Mouse (Mus musculus) myocyte (in vitro differentiated cells): Measurements from ENCODE around the gene Dnmt3a. TPM values are rescaled to one million over a fixed set of nuclear protein-coding genes. Genes with fewer than 3 reads are reported as not detected.

ENCODE experiments used
- H3K27me3 ChIP-seq: one replicate; pipeline ENCODE4 v1.6.1; 2011; ENCODE audit not compliant: control insufficient read depth, insufficient read depth, insufficient read length
- H3K36me3 ChIP-seq: one replicate; pipeline ENCODE4 v1.6.1; 2011; ENCODE audit not compliant: control insufficient read depth, insufficient read depth
- H3K4me2 ChIP-seq: one replicate; pipeline ENCODE4 v1.6.1; 2011; ENCODE audit warnings: low read depth, control low read depth
- H3K4me3 ChIP-seq: one replicate; pipeline ENCODE4 v1.5.1; 2011; ENCODE audit warnings: mild to moderate bottlenecking, control low read depth, moderate library complexity
- H3K79me2 ChIP-seq: one replicate; pipeline ENCODE4 v1.6.1; 2011; ENCODE audit not compliant: control insufficient read depth, insufficient read depth
- H3ac ChIP-seq: one replicate; pipeline ENCODE4 v1.6.1; 2011; ENCODE audit not compliant: control insufficient read depth, insufficient read length
- CEBPB ChIP-seq: IDR thresholded peaks from 2 replicates; pipeline ENCODE4 v1.6.1; 2011; ENCODE audit warnings: mild to moderate bottlenecking, moderate library complexity; ENCODE audit not compliant: poor library complexity, insufficient read depth, severe bottlenecking
- E2F4 ChIP-seq: IDR thresholded peaks from one replicate; pipeline ENCODE4 v1.6.1; 2011; ENCODE audit warnings: mild to moderate bottlenecking, control low read depth, moderate library complexity; ENCODE audit not compliant: insufficient read depth
- MAX ChIP-seq: IDR thresholded peaks from one replicate; pipeline ENCODE4 v1.6.1; 2011; ENCODE audit warnings: low read depth, mild to moderate bottlenecking, control low read depth
- MYOD1 ChIP-seq, 3 experiments: IDR thresholded peaks; one replicate each; pipeline ENCODE4 v1.6.1; 2011; ENCODE audit warnings: control low read depth in 2 of 3, low read depth in 2 of 3, mild to moderate bottlenecking in 2 of 3, moderate library complexity in 1 of 3; ENCODE audit not compliant: insufficient read length in 2 of 3, control insufficient read depth in 1 of 3
- MYOG ChIP-seq, 3 experiments: IDR thresholded peaks; one replicate each; pipeline ENCODE4 v1.6.1; 2011; ENCODE audit warnings: control low read depth in 2 of 3, low read depth in 2 of 3, mild to moderate bottlenecking in 2 of 3; ENCODE audit not compliant: insufficient read length in 2 of 3, control insufficient read depth in 1 of 3, insufficient read depth in 1 of 3
- POLR2A ChIP-seq: IDR thresholded peaks from one replicate; pipeline ENCODE4 v1.6.1; 2011; ENCODE audit warnings: low read depth, mild to moderate bottlenecking, control low read depth, moderate library complexity; ENCODE audit not compliant: insufficient read length
- POLR2AphosphoS2 ChIP-seq: IDR thresholded peaks from one replicate; pipeline ENCODE4 v1.6.1; 2011; ENCODE audit warnings: low read depth, control low read depth; ENCODE audit not compliant: insufficient read length
- REST ChIP-seq: IDR thresholded peaks from one replicate; pipeline ENCODE4 v1.6.1; 2011; ENCODE audit warnings: mild to moderate bottlenecking, control low read depth, moderate library complexity; ENCODE audit not compliant: insufficient read depth, insufficient read length
- SRF ChIP-seq: IDR thresholded peaks from one replicate; pipeline ENCODE4 v1.6.1; 2011; ENCODE audit warnings: low read depth; ENCODE audit not compliant: control insufficient read depth, insufficient read length
- TCF12 ChIP-seq: IDR thresholded peaks from one replicate; pipeline ENCODE4 v1.6.1; 2011; ENCODE audit warnings: mild to moderate bottlenecking, control low read depth; ENCODE audit not compliant: poor library complexity, insufficient read depth, severe bottlenecking
- TCF3 ChIP-seq: IDR thresholded peaks from one replicate; pipeline ENCODE4 v1.6.1; 2011; ENCODE audit warnings: low read depth, control low read depth; ENCODE audit not compliant: insufficient read length
- USF1 ChIP-seq: IDR thresholded peaks from one replicate; pipeline ENCODE4 v1.6.1; 2011; ENCODE audit warnings: low read depth, mild to moderate bottlenecking, control low read depth, moderate library complexity
- polyA plus RNA-seq: library from polyadenylated mRNA; unstranded; fragments of >200 nt; fragmentation: generic; extraction: Trizol; gene quantifications from one replicate; pipeline ENCODE4 v1.2.1, GENCODE M21; 2012; ENCODE audit warnings: missing spikeins

Dnmt3a gene
- polyA plus RNA-seq, 1 experiment = 4.6 TPM

GRCm38 (mm10) chr12:3866654-3867370, 61.0 kb downstream of the Dnmt3a start:
- H3K79me2 ChIP-seq = no peaks in the 10 kb centered on the region
- no peak overlapping the region for H3K4me2 ChIP-seq
- no peak overlapping the region for H3K4me3 ChIP-seq
- H3K27me3 ChIP-seq = no peaks in the 10 kb centered on the region
- TF ChIP-seq USF1 (no peak), MYOG (IDR thresholded peaks at IDR 0.05; ENCODE audit: control insufficient read depth in 1 of 3, insufficient read depth in 1 of 3, insufficient read length in 2 of 3, low read depth in 2 of 3) (no peak), TCF3 (no peak), POLR2A (no peak)
- no peaks in the 10 kb centered on the region for H3K36me3 ChIP-seq
- H3ac ChIP-seq = no peak overlapping the region

- TF ChIP-seq MAX = no peak
- no peak for TF ChIP-seq USF1
- TF ChIP-seq SRF = no peak
- TF ChIP-seq MYOG (IDR thresholded peaks at IDR 0.05; ENCODE audit: control insufficient read depth in 1 of 3, insufficient read depth in 1 of 3, insufficient read length in 2 of 3, low read depth in 2 of 3) = no peak
- TF ChIP-seq TCF3 = no peak
- no peak for TF ChIP-seq REST
- TF ChIP-seq POLR2AphosphoS2 = no peak
- no peak for TF ChIP-seq E2F4
- no peak for TF ChIP-seq MYOD1 (IDR thresholded peaks at IDR 0.05; ENCODE audit: control insufficient read depth in 1 of 3, insufficient read length in 2 of 3, low read depth in 2 of 3)
- TF ChIP-seq TCF12 = no peak
- no peak for TF ChIP-seq POLR2A
- TF ChIP-seq CEBPB = no peak
Measured at GRCm38 (mm10) chr12:3868115-3868514, 62.3 kb downstream of the Dnmt3a start.

GRCm38 (mm10) chr12:3868676-3869458, 63.1 kb downstream of the Dnmt3a start:
- no peaks in the 10 kb centered on the region for H3K79me2 ChIP-seq
- H3ac ChIP-seq = no peak overlapping the region
- no peak for TF ChIP-seq MYOG (IDR thresholded peaks at IDR 0.05; ENCODE audit: control insufficient read depth in 1 of 3, insufficient read depth in 1 of 3, insufficient read length in 2 of 3, low read depth in 2 of 3)
- no peak for TF ChIP-seq REST
- no peak for TF ChIP-seq USF1
- no peak for TF ChIP-seq POLR2A
- TF ChIP-seq E2F4 = no peak
- no peaks in the 10 kb centered on the region for H3K27me3 ChIP-seq
- H3K36me3 ChIP-seq = no peaks in the 10 kb centered on the region
- H3K4me2 ChIP-seq = no peak overlapping the region
- H3K4me3 ChIP-seq = no peak overlapping the region

More at GRCm38 (mm10) chr12:3868115-3868514, 62.3 kb downstream of the Dnmt3a start:
- no peak overlapping the region for H3K4me3 ChIP-seq
- no peak overlapping the region for H3K4me2 ChIP-seq
- H3K27me3 ChIP-seq = no peaks in the 10 kb centered on the region
- H3ac ChIP-seq = no peak overlapping the region
- H3K79me2 ChIP-seq = no peaks in the 10 kb centered on the region
- H3K36me3 ChIP-seq = no peaks in the 10 kb centered on the region

- TF ChIP-seq REST (no peak), MYOG (IDR thresholded peaks at IDR 0.05; ENCODE audit: control insufficient read depth in 1 of 3, insufficient read depth in 1 of 3, insufficient read length in 2 of 3, low read depth in 2 of 3) (no peak), E2F4 (no peak), TCF12 (no peak), MYOD1 (IDR thresholded peaks at IDR 0.05; ENCODE audit: control insufficient read depth in 1 of 3, insufficient read length in 2 of 3, low read depth in 2 of 3) (no peak), SRF (no peak), TCF3 (no peak), POLR2A (no peak), CEBPB (no peak), POLR2AphosphoS2 (no peak), USF1 (no peak), MAX (no peak)
- H3K36me3 ChIP-seq = no peaks in the 10 kb centered on the region
- no peak overlapping the region for H3ac ChIP-seq
- H3K4me3 ChIP-seq = no peak overlapping the region
- H3K27me3 ChIP-seq = no peaks in the 10 kb centered on the region
- no peaks in the 10 kb centered on the region for H3K79me2 ChIP-seq
- H3K4me2 ChIP-seq = no peak overlapping the region
Measured at GRCm38 (mm10) chr12:3870024-3870423, 64.2 kb downstream of the Dnmt3a start.
